Mouse (Mus musculus) lung, postnatal 0 days (tissue): ENCODE measurements around the gene Gak.

Experiments used
- CTCF ChIP-seq: IDR thresholded peaks from 2 replicates; pipeline ENCODE4 v1.5.1; 2016; ENCODE audit warnings: antibody characterized with exemption, mild to moderate bottlenecking
- EP300 ChIP-seq: IDR thresholded peaks from 2 replicates; pipeline ENCODE4 v1.6.1; 2016; ENCODE audit warnings: antibody characterized with exemption, mild to moderate bottlenecking, control low read depth

DNA sequence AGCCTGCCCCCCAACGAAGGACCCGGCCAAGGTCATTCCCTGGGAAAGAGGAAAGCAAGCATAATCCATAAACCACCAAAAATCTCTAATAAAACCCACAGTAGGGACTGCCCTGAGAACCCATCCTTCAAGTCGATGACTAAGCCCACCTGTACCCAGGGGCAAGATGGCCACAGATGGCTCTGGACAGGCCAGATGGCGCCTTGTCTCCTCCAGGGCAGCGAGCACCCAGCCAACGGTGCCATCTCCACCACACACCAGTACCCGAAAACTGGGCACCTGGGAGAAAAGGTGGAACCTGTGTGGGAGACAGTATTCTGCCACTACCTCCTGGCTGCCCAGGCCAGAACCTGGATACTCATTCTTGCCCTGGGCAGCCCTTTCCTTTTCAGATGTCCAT lies 20.8 kb upstream of the Gak start:
- TF ChIP-seq CTCF (no peak), EP300 (no peak)
